Mouse (Mus musculus) neural tube, embryonic 10.5 days (tissue): ENCODE results near the gene Pip5k1c.

Experiments used
- DNase-seq: peaks from one replicate; pipeline ENCODE4 v3.0.0-alpha.2; 2017; ENCODE audit warnings: low spot score; ENCODE audit errors: extremely low spot score

The Pip5k1c gene

GRCm38 (mm10) chr10:81302288-81302687 is 9.5 kb downstream of the Pip5k1c start:
- DNase-seq: no peak

GRCm38 (mm10) chr10:81302781-81303218 is 10.0 kb downstream of the Pip5k1c start:
- no peak for DNase-seq

- DNase-seq: no peak
These were observed 10.5 kb downstream of the Pip5k1c start for GRCm38 (mm10) chr10:81303258-81303657.

- no peak for DNase-seq
These were observed 11.0 kb downstream of the Pip5k1c start for GRCm38 (mm10) chr10:81303761-81304160.

- DNase-seq: peak; percentile 55
These were observed 12.0 kb downstream of the Pip5k1c start for GRCm38 (mm10) chr10:81304597-81305238.

GRCm38 (mm10) chr10:81305663-81306062 is 12.9 kb downstream of the Pip5k1c start:
- DNase-seq: no peak

GRCm38 (mm10) chr10:81306173-81306668 is 13.5 kb downstream of the Pip5k1c start:
- no peak for DNase-seq

- DNase-seq: no peak
These were observed 14.3 kb downstream of the Pip5k1c start for GRCm38 (mm10) chr10:81306837-81307682.

GRCm38 (mm10) chr10:81309571-81309970 is 16.8 kb downstream of the Pip5k1c start:
- DNase-seq: no peak

GRCm38 (mm10) chr10:81313581-81313980 is 20.8 kb downstream of the Pip5k1c start:
- no peak for DNase-seq

- no peak for DNase-seq
These were observed 21.4 kb downstream of the Pip5k1c start for GRCm38 (mm10) chr10:81314201-81314600.

- no peak for DNase-seq
These were observed 22.8 kb downstream of the Pip5k1c start for GRCm38 (mm10) chr10:81315587-81315986.

GRCm38 (mm10) chr10:81316338-81317060 is 23.7 kb downstream of the Pip5k1c start:
- no peak for DNase-seq

GRCm38 (mm10) chr10:81317273-81317672 is 24.5 kb downstream of the Pip5k1c start:
- no peak for DNase-seq

- DNase-seq: no peak
These were observed 26.0 kb downstream of the Pip5k1c start for GRCm38 (mm10) chr10:81318589-81319329.

- no peak for DNase-seq
These were observed 26.6 kb downstream of the Pip5k1c start for GRCm38 (mm10) chr10:81319330-81319699.

- peak; percentile 97 for DNase-seq
These were observed 27.2 kb downstream of the Pip5k1c start for GRCm38 (mm10) chr10:81319741-81320549.

GRCm38 (mm10) chr10:81320550-81321347 is 28.0 kb downstream of the Pip5k1c start, which contains the start of gene Cactin:
TSS of gene Cactin (plus strand) at chr10:81321103.
- peak; percentile 98 for DNase-seq

- DNase-seq: no peak
These were observed 28.7 kb downstream of the Pip5k1c start for GRCm38 (mm10) chr10:81321436-81321835.
